Mouse (Mus musculus): ENCODE results near the gene 4930556J24Rik. TPM values are rescaled to one million over a fixed set of nuclear protein-coding genes. Genes with fewer than 3 reads are reported as not detected.
"Not testable (repeated sequence)": the region's sequence is repeated elsewhere in the genome, so short reads cannot be mapped to it uniquely, and the experiment has no call there.

Gene 4930556J24Rik
- not detected for total RNA-seq (2018; cell fraction: chromatin; rRNA removed)
- not detected for total RNA-seq (2018; cell fraction: cytosol; rRNA removed)
- not detected for total RNA-seq (2018; cell fraction: nucleus; rRNA removed)
- not detected in 3 replicates for polyA plus RNA-seq (2018)

DNA sequence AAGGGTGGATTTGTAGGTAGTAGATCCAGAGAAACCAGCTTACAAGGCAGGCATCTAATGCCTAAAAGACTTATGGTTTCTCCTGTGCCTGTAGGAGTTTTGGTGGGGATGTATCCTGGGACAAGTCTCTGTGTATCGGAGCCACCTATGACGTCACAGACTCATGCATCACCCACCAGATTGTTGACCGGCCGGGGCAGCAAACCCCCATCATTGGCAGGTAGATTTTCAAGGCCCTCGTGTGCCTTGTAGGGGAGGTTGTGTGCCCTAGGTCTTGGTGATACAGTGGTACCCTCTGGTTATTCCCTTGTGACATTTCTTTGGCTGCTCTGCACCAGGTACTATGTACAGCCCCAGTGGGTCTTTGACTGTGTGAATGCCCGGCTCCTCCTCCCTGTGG lies at the start of gene 4930556J24Rik:
Gene 4930556J24Rik, minus strand, starts transcription at position 101 of the 400 bp plus-strand sequence.
- peaks cover 77% of the 10 kb centered on the region for H3K36me3 ChIP-seq (ENCODE audit: inconsistent target)
- 98% methylated on average over 6 of the region's 6 CpGs for WGBS (ENCODE audit: missing documents)

GRCm38 (mm10) chr11:4023321-4023720 lies 46.7 kb upstream of the 4930556J24Rik start:
- Histone ChIP-seq H3K4me3 (ENCODE audit: inconsistent target) (no peak overlapping the region), H3K79me2 (ENCODE audit: inconsistent target) (no peaks in the 10 kb centered on the region), H3K27ac (no peak overlapping the region), H3K36me3 (ENCODE audit: inconsistent target) (no peaks in the 10 kb centered on the region)
- 52% methylated on average over 2 of the region's 2 CpGs for WGBS (ENCODE audit: missing documents)

More for the DNA sequence above, at the start of gene 4930556J24Rik:
- Histone ChIP-seq H3K4me3 (ENCODE audit: inconsistent target) (no peak within 1 kb of the TSS), H3K27ac (no peak within 1 kb of the TSS), H3K79me2 (ENCODE audit: inconsistent target) (no peaks in the 10 kb centered on the region)

DNA sequence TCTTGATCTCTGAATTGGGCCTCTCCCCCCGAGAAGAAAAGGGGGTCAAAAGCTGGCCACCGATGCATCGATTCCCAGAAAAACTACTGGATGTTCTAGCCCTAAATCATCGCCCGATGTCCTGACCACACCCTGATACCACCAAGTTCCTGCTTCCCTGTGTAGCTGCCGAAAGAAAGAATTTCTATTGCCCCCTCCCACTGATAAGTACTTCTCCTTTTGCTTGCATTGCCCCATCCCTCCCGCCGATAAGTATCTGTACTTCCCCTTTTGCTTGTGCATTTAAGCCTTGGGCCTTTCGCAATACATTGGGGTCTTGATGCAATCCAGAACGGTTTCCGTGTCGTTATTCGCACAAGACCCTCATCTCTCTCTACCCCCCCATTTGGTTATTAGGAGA lies 45.5 kb upstream of the 4930556J24Rik start:
- H3K79me2 ChIP-seq (ENCODE audit: inconsistent target); H3K4me3 ChIP-seq (ENCODE audit: inconsistent target): not testable (repeated sequence)
- WGBS (ENCODE audit: missing documents): 63% methylated on average over 10 of the region's 13 CpGs

GRCm38 (mm10) chr11:4015796-4016195 lies 39.2 kb upstream of the 4930556J24Rik start:
- WGBS (ENCODE audit: missing documents): 80% methylated on average over 13 of the region's 14 CpGs
- not testable (repeated sequence) for H3K36me3 ChIP-seq (ENCODE audit: inconsistent target); H3K27ac ChIP-seq; H3K4me3 ChIP-seq (ENCODE audit: inconsistent target); H3K79me2 ChIP-seq (ENCODE audit: inconsistent target)

More for the DNA sequence above, 45.5 kb upstream of the 4930556J24Rik start:
- not testable (repeated sequence) for H3K27ac ChIP-seq; H3K36me3 ChIP-seq (ENCODE audit: inconsistent target)

- no peaks in the 10 kb centered on the region for H3K36me3 ChIP-seq (ENCODE audit: inconsistent target)
- WGBS (ENCODE audit: missing documents): 75% methylated on average over 1 of the region's 1 CpGs
- H3K79me2 ChIP-seq (ENCODE audit: inconsistent target): no peaks in the 10 kb centered on the region
- H3K27ac ChIP-seq: no peak overlapping the region
- no peak overlapping the region for H3K4me3 ChIP-seq (ENCODE audit: inconsistent target)
These were observed 36.0 kb upstream of the 4930556J24Rik start for GRCm38 (mm10) chr11:4012616-4013015.

- 92% methylated on average over 3 of the region's 3 CpGs for WGBS (ENCODE audit: missing documents)
- Histone ChIP-seq H3K79me2 (ENCODE audit: inconsistent target) (no peaks in the 10 kb centered on the region), H3K4me3 (ENCODE audit: inconsistent target) (no peak overlapping the region), H3K27ac (no peak overlapping the region), H3K36me3 (ENCODE audit: inconsistent target) (no peaks in the 10 kb centered on the region)
These were observed 29.9 kb upstream of the 4930556J24Rik start for GRCm38 (mm10) chr11:4006462-4006861.

DNA sequence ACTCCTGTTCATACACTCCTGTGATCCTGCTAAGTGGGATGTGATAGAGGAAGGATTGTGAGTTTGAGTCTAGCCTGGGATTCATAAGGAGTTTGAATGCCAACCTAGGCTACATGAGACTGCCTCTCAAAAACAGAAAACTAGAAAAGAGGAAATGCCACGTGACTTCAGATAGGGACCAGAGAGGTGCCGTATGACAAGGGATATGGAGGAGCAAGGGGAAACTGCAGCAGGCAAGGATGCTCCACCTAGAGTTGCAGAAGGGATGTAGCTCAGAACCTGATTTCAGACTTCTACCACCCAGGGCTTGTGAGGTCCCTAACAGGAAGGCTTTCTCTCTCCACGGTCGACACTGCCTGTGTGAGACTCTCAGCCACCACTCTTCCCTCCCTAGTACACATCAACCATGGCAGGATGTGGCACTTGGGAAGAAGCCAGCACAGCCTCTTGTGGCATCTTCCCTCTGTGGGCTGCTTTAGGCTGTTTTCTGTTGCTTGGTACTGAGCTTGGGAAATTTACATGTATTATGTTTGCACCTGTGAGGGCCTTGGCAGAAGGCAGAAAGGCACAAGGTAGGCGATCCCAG lies 28.7 kb upstream of the 4930556J24Rik start:
- H3K4me3 ChIP-seq (ENCODE audit: inconsistent target): no peak overlapping the region
- H3K27ac ChIP-seq: no peak overlapping the region
- WGBS (ENCODE audit: missing documents): 25% methylated on average over 5 of the region's 5 CpGs
- no peaks in the 10 kb centered on the region for H3K79me2 ChIP-seq (ENCODE audit: inconsistent target)
- H3K36me3 ChIP-seq (ENCODE audit: inconsistent target): no peaks in the 10 kb centered on the region

DNA sequence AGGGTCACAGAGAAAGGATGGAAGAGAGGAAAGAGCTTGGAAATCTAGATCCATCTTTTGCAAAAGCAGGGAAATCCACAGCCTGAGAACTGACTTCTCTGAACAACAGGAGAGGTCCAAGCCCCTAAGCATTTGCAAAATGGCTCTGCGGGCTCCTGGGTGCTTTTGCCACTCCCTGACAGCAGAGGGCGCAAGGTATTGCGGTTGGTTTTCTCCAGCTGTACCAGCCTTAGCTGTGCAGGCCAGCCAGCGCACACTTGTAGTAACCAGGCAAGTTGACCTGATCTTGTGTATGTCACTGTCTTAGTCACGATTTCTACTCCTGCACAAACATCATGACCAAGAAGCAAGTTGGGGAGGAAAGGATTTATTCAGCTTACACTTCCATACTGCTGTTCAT lies 25.0 kb upstream of the 4930556J24Rik start:
- WGBS (ENCODE audit: missing documents): 2% methylated on average over 5 of the region's 5 CpGs
- H3K36me3 ChIP-seq (ENCODE audit: inconsistent target): no peaks in the 10 kb centered on the region
- no peaks in the 10 kb centered on the region for H3K79me2 ChIP-seq (ENCODE audit: inconsistent target)
- no peak overlapping the region for H3K27ac ChIP-seq
- H3K4me3 ChIP-seq (ENCODE audit: inconsistent target): no peak overlapping the region

- Histone ChIP-seq H3K36me3 (ENCODE audit: inconsistent target) (no peaks in the 10 kb centered on the region), H3K27ac (no peak overlapping the region), H3K4me3 (ENCODE audit: inconsistent target) (no peak overlapping the region), H3K79me2 (ENCODE audit: inconsistent target) (no peaks in the 10 kb centered on the region)
- WGBS (ENCODE audit: missing documents): 92% methylated on average over 5 of the region's 5 CpGs
These were observed 23.0 kb upstream of the 4930556J24Rik start for GRCm38 (mm10) chr11:3999547-3999946.

- no peaks in the 10 kb centered on the region for H3K36me3 ChIP-seq (ENCODE audit: inconsistent target)
- H3K79me2 ChIP-seq (ENCODE audit: inconsistent target): no peaks in the 10 kb centered on the region
- no peak overlapping the region; the same call in 1 of the 2 replicates for H3K4me3 ChIP-seq (ENCODE audit: inconsistent target)
- no peak overlapping the region for H3K27ac ChIP-seq
- WGBS (ENCODE audit: missing documents): 7% methylated on average over 57 of the region's 66 CpGs
These were observed 21.6 kb upstream of the 4930556J24Rik start for GRCm38 (mm10) chr11:3997978-3998720.

- Histone ChIP-seq H3K27ac (no peak overlapping the region), H3K4me3 (ENCODE audit: inconsistent target) (no peak overlapping the region), H3K79me2 (ENCODE audit: inconsistent target) (no peaks in the 10 kb centered on the region), H3K36me3 (ENCODE audit: inconsistent target) (no peaks in the 10 kb centered on the region)
- WGBS (ENCODE audit: missing documents): 94% methylated on average over 3 of the region's 3 CpGs
These were observed 20.3 kb upstream of the 4930556J24Rik start for GRCm38 (mm10) chr11:3996840-3997239.

GRCm38 (mm10) chr11:3995511-3995910 lies 18.9 kb upstream of the 4930556J24Rik start:
- H3K4me3 ChIP-seq (ENCODE audit: inconsistent target): no peak overlapping the region
- H3K27ac ChIP-seq: no peak overlapping the region
- H3K79me2 ChIP-seq (ENCODE audit: inconsistent target): no peaks in the 10 kb centered on the region
- H3K36me3 ChIP-seq (ENCODE audit: inconsistent target): no peaks in the 10 kb centered on the region
- WGBS (ENCODE audit: missing documents): 28% methylated on average over 5 of the region's 5 CpGs

DNA sequence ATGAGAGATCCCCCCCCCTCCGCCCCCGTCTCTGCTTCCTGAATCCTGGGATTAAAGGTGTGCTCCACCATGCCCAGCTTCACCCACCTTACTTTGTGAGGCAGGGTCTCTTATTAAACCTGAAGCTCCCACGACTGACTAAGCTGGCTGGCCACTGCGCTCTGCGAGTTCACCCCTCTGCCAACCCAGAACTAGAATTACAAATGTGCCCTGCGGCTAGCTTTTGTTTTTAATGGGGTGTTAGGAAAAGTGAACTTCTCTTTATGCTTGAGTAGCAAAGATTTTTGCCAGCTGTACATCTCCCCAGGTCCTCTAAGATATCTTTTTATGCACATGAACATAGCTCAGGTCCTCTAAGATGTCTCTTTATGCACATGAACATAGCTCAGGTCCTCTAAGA lies 17.3 kb upstream of the 4930556J24Rik start:
- Histone ChIP-seq H3K79me2 (ENCODE audit: inconsistent target) (no peaks in the 10 kb centered on the region), H3K36me3 (ENCODE audit: inconsistent target) (no peaks in the 10 kb centered on the region), H3K27ac (no peak overlapping the region), H3K4me3 (ENCODE audit: inconsistent target) (no peak overlapping the region)
- WGBS (ENCODE audit: missing documents): 90% methylated on average over 6 of the region's 6 CpGs

GRCm38 (mm10) chr11:3993132-3993531 lies 16.6 kb upstream of the 4930556J24Rik start:
- H3K36me3 ChIP-seq (ENCODE audit: inconsistent target): no peaks in the 10 kb centered on the region
- H3K27ac ChIP-seq: no peak overlapping the region
- H3K79me2 ChIP-seq (ENCODE audit: inconsistent target): no peaks in the 10 kb centered on the region
- no peak overlapping the region for H3K4me3 ChIP-seq (ENCODE audit: inconsistent target)
- WGBS (ENCODE audit: missing documents): 72% methylated on average over 6 of the region's 6 CpGs

- Histone ChIP-seq H3K4me3 (ENCODE audit: inconsistent target) (no peak overlapping the region), H3K27ac (no peak overlapping the region), H3K79me2 (ENCODE audit: inconsistent target) (no peaks in the 10 kb centered on the region), H3K36me3 (ENCODE audit: inconsistent target) (no peaks in the 10 kb centered on the region)
- WGBS (ENCODE audit: missing documents): 78% methylated on average over 3 of the region's 3 CpGs
These were observed 13.2 kb upstream of the 4930556J24Rik start for GRCm38 (mm10) chr11:3989748-3990147.
